Mouse (Mus musculus) lung, adult 2 months (tissue): ENCODE results near the gene Ctcfl. TPM values are rescaled to one million over a fixed set of nuclear protein-coding genes. Genes with fewer than 3 reads are reported as not detected.

Experiments
- DNase-seq: peaks from one replicate; pipeline ENCODE4 v3.0.0; 2022
- H3K4me1 ChIP-seq: fragments of 200-500 bp; 2 replicates; pipeline ENCODE4 v1.6.1; 2011; ENCODE audit warnings: low read length; ENCODE audit not compliant: control insufficient read depth, insufficient read depth
- H3K4me3 ChIP-seq: fragments of 200-500 bp; replicated peaks from 2 replicates; pipeline ENCODE3; 2011; ENCODE audit warnings: low read depth, mild to moderate bottlenecking, control low read depth, low read length; ENCODE audit errors: extremely low read depth
- CTCF ChIP-seq: fragments of 200-500 bp; IDR thresholded peaks from 2 replicates; pipeline ENCODE4 v1.5.1; 2011; ENCODE audit warnings: mild to moderate bottlenecking, low read length, control low read depth; ENCODE audit not compliant: insufficient read depth
- POLR2A ChIP-seq: fragments of 200-500 bp; IDR thresholded peaks from 2 replicates; pipeline ENCODE4 v1.6.1; 2011; ENCODE audit warnings: low read depth, mild to moderate bottlenecking, control low read depth, low read length, borderline replicate concordance; ENCODE audit errors: extremely low read depth
- WGBS: fragments of 180-500 bp; shearing (Covaris S2); methylation state at CpG from one replicate; pipeline ENCODE4 v1.1.7; 2018; 5-methylcytosine and 5-hydroxymethylcytosine counted together
- polyA plus RNA-seq: library from polyadenylated mRNA; depleted of rRNA; stranded (reverse); fragments of >200 nt; gene quantifications from 2 replicates; pipeline ENCODE4 v1.2.3, GENCODE M21; 2012

Gene Ctcfl
- polyA plus RNA-seq, 1 experiment = not detected

DNA sequence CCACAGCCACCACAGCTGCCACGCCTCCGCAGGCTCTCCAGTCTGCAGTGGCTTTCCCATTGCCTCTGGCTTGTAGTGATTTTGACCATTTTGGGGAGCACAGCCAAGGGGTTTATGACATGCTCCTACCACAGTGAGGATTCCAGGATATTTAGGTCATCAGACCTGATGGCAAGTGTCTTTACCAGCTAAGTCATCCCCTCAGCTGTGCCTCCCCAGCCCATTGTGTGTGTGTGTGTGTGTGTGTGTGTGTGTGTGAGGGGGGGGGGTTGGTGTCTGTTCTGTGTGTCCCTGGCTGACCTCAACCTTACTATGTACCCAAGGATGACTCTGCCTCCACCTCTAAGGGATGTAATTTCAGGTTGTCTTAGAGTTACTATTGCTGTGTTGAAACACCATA lies 54.5 kb downstream of the Ctcfl start:
- no peaks in the 10 kb centered on the region; the same call in 1 of the 2 replicates for H3K4me1 ChIP-seq
- WGBS = 98% methylated on average over 2 of the region's 2 CpGs
- DNase-seq = no peak
- no peak for TF ChIP-seq POLR2A
- no peak for TF ChIP-seq CTCF
- H3K4me3 ChIP-seq = no peak overlapping the region

DNA sequence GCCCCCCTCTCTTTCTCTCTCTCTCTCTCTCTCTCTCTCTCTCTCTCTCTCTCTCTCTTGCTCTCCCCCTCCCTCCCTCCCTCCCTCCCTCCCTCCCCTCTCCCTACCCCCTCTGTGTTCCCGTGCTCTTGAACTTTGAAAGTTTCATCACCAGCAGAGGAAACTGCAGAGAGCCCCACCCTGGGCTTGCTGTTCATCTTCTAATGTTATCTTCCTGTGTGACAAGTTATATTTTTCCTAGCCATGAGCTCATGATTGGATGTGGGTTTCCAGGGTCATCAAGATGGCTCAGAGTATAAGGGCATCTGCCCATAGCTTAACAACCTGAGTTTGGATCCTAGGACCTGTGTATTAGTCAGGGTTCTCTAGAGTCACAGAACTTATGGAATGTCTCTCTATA lies 56.1 kb downstream of the Ctcfl start:
- TF ChIP-seq CTCF = no peak
- no peak for TF ChIP-seq POLR2A
- 13% methylated on average over 1 of the region's 1 CpGs for WGBS
- Histone ChIP-seq H3K4me1 (no peaks in the 10 kb centered on the region; the same call in 1 of the 2 replicates), H3K4me3 (no peak overlapping the region)
- no peak for DNase-seq

DNA sequence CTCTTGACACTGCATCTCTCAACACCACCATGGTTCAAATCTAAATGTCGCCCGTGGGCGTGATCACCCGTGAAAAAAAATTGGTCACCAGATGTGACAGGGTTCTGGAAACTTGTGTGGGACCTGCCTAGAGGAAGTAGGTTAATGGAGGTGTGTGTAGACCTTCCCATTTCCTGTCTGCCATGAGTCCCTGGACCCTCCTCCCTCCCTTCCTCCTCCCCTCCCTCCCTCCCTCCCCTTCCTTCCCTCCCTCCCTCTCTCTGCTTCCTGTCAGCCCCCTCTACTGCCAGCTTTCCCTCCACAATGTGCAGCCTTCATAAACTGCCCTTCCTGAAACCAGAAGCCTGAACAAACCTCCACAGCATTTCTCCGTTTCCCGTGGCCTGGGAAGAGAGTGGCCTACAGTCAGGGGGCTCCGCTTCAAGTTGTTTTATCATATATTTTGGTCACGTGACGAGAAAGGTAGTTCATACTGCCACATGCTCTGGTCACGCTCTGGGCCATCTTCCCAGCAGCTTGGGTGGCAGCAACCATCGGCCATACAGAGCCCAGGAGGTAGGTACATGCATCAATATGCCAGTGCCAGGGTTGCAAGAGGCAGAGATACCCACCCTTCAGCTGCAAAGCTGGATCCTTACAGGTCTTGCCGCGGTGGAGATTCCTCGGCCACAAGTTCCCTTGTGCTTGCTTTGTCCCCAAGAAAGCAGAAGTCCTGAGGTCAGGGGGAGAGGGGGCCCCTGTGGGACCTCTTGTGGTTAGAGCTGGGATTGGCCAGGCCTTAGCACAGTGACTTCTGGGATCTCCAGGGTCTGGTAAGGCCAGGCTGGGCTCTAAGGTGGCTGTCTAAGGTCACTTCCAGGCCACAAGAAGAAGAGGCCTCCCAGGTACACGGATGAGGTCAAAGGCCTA lies 57.6 kb downstream of the Ctcfl start:
- Histone ChIP-seq H3K4me3 (no peak overlapping the region), H3K4me1 (no peaks in the 10 kb centered on the region; the same call in 1 of the 2 replicates)
- no peak for DNase-seq
- TF ChIP-seq POLR2A (no peak), CTCF (no peak)
- WGBS = 52% methylated on average over 15 of the region's 15 CpGs

DNA sequence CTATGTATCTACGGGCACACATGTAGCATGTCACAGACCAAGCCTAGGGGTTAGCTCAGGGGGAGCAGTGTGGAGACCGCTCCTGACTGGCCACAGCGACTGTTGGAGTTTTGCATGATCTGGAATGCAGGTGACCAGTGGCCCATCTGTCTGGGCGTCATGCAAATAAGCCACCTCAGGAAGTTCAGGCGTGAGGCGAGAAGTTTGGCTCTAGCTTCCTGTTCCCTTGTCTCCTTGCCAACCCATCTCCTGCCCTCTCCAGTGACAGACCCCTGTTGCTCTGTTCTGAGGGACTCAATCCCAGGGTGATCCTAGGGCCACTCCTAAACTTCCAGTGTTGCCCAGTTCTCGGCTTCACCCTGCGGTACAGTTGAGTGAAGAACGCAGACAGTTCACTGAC lies 58.9 kb downstream of the Ctcfl start:
- no peak overlapping the region for H3K4me3 ChIP-seq
- H3K4me1 ChIP-seq = no peaks in the 10 kb centered on the region; the same call in 1 of the 2 replicates
- DNase-seq = no peak
- TF ChIP-seq CTCF = no peak
- TF ChIP-seq POLR2A = no peak
- 70% methylated on average over 9 of the region's 9 CpGs for WGBS

DNA sequence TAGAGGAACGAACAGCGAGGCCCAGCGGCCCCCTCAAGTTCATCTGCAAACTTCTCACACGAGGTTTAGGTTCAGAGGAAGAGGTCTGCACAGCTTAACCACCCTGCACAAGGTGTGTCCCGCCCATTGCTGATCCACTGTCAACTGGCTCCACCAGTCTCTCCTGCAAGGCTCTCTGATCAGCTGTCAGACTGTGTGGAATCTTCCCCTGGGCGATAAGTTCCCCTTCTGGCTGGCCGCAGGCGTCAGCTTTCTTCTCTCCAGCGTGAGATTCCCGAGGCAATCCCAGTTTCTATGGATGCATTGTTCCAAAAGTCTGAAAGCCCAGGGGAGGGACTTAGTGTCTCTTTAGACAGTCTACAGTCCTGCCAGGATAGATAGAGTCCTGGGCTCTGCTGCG lies 61.1 kb downstream of the Ctcfl start:
- Histone ChIP-seq H3K4me3 (no peak overlapping the region), H3K4me1 (no peaks in the 10 kb centered on the region; the same call in 1 of the 2 replicates)
- WGBS = 61% methylated on average over 11 of the region's 11 CpGs
- DNase-seq = no peak
- no peak for TF ChIP-seq CTCF
- no peak for TF ChIP-seq POLR2A

DNA sequence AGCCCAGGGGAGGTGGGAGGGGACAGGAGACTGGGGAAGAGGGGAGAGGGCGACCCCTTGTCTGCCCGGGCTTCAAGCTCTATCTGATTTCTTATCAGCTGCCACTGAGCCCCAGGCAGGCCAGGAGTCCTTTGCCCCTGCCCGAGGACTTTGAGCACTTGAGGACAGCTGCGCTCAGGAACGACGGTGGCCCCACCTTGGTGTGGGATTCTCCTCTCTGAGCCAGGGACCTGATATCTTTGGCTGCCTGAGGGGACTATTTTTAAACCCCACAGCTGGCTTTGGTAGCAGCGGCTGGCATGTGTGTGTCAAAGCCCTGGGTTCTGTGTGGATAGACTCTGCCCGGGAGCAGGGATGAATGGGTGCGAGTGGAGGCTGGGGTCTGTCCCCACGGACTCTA lies 61.7 kb downstream of the Ctcfl start:
- no peak for DNase-seq
- no peak for TF ChIP-seq CTCF
- TF ChIP-seq POLR2A = no peak
- WGBS = 44% methylated on average over 10 of the region's 10 CpGs
- Histone ChIP-seq H3K4me1 (no peaks in the 10 kb centered on the region; the same call in 1 of the 2 replicates), H3K4me3 (no peak overlapping the region)

DNA sequence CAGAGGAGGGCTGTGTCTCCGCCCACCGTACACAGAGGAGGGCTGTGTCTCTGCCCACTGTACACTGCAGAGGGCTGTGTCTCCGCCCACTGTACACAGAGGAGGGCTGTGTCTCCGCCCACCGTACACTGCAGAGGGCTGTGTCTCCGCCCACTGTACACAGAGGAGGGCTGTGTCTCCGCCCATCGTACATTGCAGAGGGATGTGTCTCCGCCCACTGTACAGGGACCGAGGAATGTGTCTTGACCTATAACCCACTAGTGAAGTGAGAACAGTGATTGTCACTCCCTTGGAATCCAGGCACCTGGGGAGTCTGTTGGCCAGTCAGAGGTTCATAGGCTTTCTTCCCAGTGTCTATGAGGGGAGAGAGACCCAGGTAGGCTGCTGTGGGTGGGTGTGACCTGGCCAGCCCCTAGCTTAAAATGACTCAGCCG lies 62.4 kb downstream of the Ctcfl start:
- WGBS = 55% methylated on average over 11 of the region's 11 CpGs
- DNase-seq = no peak
- Histone ChIP-seq H3K4me1 (no peaks in the 10 kb centered on the region; the same call in 1 of the 2 replicates), H3K4me3 (no peak overlapping the region)
- TF ChIP-seq CTCF (no peak), POLR2A (no peak)

DNA sequence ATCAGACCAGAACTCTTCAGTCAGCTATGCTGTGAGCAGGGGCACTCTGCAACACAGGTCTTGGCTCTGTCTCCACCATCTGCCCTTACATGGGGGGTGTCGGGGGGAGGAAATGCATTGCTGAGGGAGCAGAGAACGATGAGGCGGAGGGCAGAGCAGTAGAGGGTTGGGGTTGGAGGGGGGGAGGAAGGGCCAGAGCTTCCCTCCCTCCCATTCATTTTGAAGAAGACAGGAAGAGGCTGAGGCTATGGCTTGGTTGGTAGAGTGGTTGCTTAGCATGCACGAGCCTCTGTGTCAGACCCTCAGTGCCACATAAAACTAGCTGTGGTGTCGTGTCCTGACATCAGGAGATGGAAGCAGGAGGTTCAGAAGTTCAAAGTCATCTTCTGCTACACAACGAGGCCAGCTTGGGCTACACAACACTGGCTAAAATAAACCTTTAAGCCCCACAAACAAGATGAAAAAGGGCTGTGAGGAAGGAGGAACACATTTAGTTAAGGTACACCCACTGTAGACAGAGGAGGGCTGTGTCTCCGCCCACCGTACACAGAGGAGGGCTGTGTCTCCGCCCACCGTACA lies 62.9 kb downstream of the Ctcfl start:
- TF ChIP-seq POLR2A (no peak), CTCF (no peak)
- no peaks in the 10 kb centered on the region; the same call in 1 of the 2 replicates for H3K4me1 ChIP-seq
- WGBS = 43% methylated on average over 10 of the region's 10 CpGs
- DNase-seq = no peak
- H3K4me3 ChIP-seq = no peak overlapping the region

DNA sequence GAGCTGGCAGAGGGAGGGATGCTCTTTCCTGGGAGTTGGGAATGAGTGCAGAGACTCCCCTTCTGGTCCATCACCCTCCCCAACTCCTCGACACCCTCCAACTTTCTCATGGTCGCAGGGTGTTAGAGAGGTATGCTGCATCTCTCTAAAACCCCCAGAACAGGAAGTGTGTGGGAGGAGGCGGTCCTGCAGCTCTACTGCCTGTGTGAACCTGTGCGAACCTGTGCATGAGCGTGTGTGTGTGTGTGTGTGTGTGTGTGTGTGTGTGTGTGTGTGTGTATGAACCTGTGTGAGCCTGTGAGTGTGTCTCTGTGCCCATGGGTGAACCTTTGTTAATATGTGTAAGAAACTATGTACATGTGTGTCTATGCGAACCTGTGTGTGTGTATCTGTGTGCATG lies 65.5 kb downstream of the Ctcfl start:
- no peak for DNase-seq
- 66% methylated on average over 6 of the region's 6 CpGs for WGBS
- Histone ChIP-seq H3K4me3 (no peak overlapping the region), H3K4me1 (no peaks in the 10 kb centered on the region)
- TF ChIP-seq CTCF = no peak
- no peak for TF ChIP-seq POLR2A
